Mouse (Mus musculus) lung, postnatal 0 days (tissue): ENCODE data around the gene Prdm16.
A peak's percentile ranks its signal among the peaks of the same experiment; 100 is the strongest.

ENCODE experiments used
- CTCF ChIP-seq: IDR thresholded peaks from 2 replicates; pipeline ENCODE4 v1.5.1; 2016; ENCODE audit warnings: antibody characterized with exemption, mild to moderate bottlenecking
- EP300 ChIP-seq: IDR thresholded peaks from 2 replicates; pipeline ENCODE4 v1.6.1; 2016; ENCODE audit warnings: antibody characterized with exemption, mild to moderate bottlenecking, control low read depth

DNA sequence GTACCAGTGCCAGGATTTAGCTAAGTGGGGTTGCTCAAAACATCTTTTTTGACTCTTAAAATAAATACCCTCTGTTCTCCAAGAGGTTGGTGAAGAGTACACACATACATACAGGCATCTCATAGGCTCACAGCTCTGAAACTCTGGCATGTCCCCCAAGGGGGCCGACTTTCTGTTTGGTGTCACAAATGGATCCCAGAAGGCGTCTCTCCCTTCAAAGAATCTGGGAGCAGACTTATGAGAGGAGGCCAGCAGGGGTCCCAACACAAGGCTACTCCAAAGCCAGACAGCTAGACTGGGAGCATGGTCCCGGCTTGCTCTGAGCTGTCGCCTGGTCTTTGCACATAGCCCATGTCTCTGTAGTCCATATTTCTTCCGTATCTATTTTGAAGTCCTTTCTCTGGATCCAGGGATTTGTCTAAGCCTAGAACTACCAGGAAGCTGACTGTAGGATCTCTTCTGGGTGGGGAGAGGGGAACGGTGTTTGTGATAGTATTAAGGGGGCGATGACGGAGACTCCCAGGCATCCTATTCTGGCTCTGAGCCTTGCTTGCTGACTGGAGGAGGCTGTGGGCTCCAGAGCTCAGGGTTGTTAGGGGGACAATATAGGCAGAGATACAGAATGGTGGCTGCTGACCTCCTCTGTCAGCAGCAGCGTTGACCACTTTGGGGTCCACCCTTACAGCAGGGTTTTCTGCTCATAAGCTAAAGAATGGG, 156.0 kb downstream of the Prdm16 start:
- TF ChIP-seq CTCF (peak; percentile 30; the same call in 1 of the 2 replicates), EP300 (no peak)
